Mouse (Mus musculus): ENCODE measurements around the gene Anks1b. TPM values are rescaled to one million over a fixed set of nuclear protein-coding genes. Genes with fewer than 3 reads are reported as not detected.

Gene Anks1b
- polyA plus RNA-seq, 1 experiment: 1.9 TPM

DNA sequence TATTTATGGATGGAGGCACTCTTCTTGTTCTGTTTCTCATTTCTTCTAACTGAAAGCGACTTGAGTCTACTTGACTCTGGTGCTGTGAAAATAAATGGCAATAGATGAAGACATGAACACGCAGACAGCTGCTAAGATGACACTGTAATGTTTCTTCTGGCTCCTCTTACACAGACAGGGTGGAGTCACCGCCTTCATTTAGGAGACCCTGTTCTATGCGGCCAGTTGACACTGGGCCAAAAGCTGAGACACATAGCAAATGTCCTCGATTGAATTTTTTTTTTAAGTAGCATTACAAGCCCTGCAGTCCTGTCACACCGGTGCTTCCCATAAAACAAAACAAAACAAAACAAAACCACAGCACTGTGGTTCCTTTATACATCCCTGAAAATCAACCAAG lies 1080.5 kb downstream of the Anks1b start:
- H3K36me3 ChIP-seq (ENCODE audit: control insufficient read depth, insufficient read depth, low read length): no peaks in the 10 kb centered on the region
- H3K27me3 ChIP-seq (ENCODE audit: control insufficient read depth, insufficient read depth, low read length): no peaks in the 10 kb centered on the region
- H3K4me1 ChIP-seq (ENCODE audit: control insufficient read depth, insufficient read depth, low read length): no peaks in the 10 kb centered on the region
- TF ChIP-seq CTCF (IDR thresholded peaks at IDR 0.05; ENCODE audit: control insufficient read depth, insufficient read depth, insufficient replicate concordance, low read depth, low read length) (no peak), POLR2A (IDR thresholded peaks at IDR 0.05; ENCODE audit: control insufficient read depth, low read depth, low read length) (no peak)
- H3K27ac ChIP-seq (ENCODE audit: control insufficient read depth, insufficient read depth, low read depth, low read length): no peak overlapping the region
- H3K4me3 ChIP-seq (ENCODE audit: control insufficient read depth, low read depth, low read length): no peak overlapping the region

DNA sequence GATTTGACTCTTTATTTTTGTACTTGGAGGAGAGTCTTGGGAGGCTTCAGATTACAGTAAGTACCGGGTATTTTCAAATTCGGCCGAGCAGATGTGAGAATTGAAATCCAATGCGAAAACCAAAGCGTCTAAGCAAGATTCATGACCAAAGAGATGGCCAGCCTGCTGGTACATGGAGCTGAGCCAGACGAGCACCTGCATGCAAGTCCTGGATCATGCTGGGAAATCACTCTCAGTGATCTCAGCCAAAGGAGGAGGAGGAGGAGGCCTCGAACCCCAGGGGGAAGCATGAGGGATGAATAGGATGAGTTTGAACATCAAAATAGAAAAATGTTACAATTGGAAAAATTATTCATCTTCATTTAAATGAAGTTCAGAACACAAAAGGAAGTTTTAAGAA lies 1087.1 kb downstream of the Anks1b start:
- no peak for TF ChIP-seq POLR2A (IDR thresholded peaks at IDR 0.05; ENCODE audit: control insufficient read depth, low read depth, low read length)
- no peak for TF ChIP-seq CTCF (IDR thresholded peaks at IDR 0.05; ENCODE audit: control insufficient read depth, insufficient read depth, insufficient replicate concordance, low read depth, low read length)
- H3K36me3 ChIP-seq (ENCODE audit: control insufficient read depth, insufficient read depth, low read length): no peaks in the 10 kb centered on the region
- H3K27ac ChIP-seq (ENCODE audit: control insufficient read depth, insufficient read depth, low read depth, low read length): no peak overlapping the region
- H3K4me3 ChIP-seq (ENCODE audit: control insufficient read depth, low read depth, low read length): no peak overlapping the region
- no peaks in the 10 kb centered on the region for H3K27me3 ChIP-seq (ENCODE audit: control insufficient read depth, insufficient read depth, low read length)
- no peaks in the 10 kb centered on the region; the same call in 1 of the 2 replicates for H3K4me1 ChIP-seq (ENCODE audit: control insufficient read depth, insufficient read depth, low read length)

DNA sequence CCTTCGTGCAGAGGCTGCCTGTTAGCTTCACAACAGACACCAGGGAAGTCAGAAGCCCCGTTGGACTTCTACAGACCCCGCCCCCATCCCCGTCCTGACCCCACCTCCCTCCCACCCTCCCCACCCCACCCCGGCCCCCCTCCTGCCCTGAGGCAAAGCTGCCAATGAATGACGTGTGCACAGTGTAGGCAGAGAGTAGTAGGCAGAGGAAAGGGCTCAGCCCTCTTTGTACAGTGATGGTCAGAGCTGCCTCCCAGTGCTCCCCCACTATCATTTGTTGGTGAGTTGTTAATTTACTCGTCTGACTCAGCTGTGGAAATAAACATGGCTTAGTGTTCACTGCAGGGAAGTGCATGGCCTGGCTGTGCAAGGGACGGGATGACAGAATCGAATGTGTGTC lies 1091.2 kb downstream of the Anks1b start:
- no peak for TF ChIP-seq CTCF (IDR thresholded peaks at IDR 0.05; ENCODE audit: control insufficient read depth, insufficient read depth, insufficient replicate concordance, low read depth, low read length)
- Histone ChIP-seq H3K4me1 (ENCODE audit: control insufficient read depth, insufficient read depth, low read length) (peaks cover 4% of the 10 kb centered on the region), H3K27me3 (ENCODE audit: control insufficient read depth, insufficient read depth, low read length) (no peaks in the 10 kb centered on the region; the same call in 1 of the 2 replicates), H3K27ac (ENCODE audit: control insufficient read depth, insufficient read depth, low read depth, low read length) (no peak overlapping the region), H3K4me3 (ENCODE audit: control insufficient read depth, low read depth, low read length) (no peak overlapping the region), H3K36me3 (ENCODE audit: control insufficient read depth, insufficient read depth, low read length) (no peaks in the 10 kb centered on the region)

DNA sequence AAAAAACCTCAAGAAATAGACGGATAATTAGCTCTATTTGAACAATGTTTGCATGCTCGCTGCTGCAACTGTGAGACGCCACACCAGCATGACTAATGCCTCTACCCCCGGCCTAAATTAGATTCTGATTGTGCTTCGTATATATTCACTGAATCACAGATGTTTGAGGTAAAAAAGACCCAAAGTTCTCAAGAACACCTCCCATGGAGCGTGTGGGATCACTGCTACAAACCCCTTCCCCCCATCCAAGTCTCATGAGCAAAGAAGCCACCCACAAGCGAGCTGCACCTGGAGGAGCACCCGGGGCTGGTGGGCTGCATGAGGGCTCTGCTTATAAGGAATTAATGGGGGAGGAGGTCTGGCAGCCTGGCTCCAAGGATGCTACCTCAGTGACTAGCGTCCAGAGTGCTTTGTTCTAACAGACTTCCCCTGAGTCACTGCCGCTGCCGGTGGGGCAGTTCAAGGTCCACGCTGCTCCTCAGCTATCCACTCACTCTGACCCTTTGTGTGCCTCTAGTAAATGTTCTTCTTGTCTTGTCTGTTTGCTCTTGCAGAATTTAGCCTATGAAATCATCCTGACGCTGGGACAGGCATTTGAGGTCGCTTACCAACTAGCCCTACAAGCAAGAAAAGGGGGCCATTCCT lies 1092.5 kb downstream of the Anks1b start:
- Histone ChIP-seq H3K36me3 (ENCODE audit: control insufficient read depth, insufficient read depth, low read length) (no peaks in the 10 kb centered on the region), H3K27me3 (ENCODE audit: control insufficient read depth, insufficient read depth, low read length) (no peaks in the 10 kb centered on the region; the same call in 1 of the 2 replicates), H3K4me3 (ENCODE audit: control insufficient read depth, low read depth, low read length) (no peak overlapping the region), H3K27ac (ENCODE audit: control insufficient read depth, insufficient read depth, low read depth, low read length) (no peak overlapping the region), H3K4me1 (ENCODE audit: control insufficient read depth, insufficient read depth, low read length) (peaks cover 10% of the 10 kb centered on the region)
- TF ChIP-seq CTCF (IDR thresholded peaks at IDR 0.05; ENCODE audit: control insufficient read depth, insufficient read depth, insufficient replicate concordance, low read depth, low read length): no peak

DNA sequence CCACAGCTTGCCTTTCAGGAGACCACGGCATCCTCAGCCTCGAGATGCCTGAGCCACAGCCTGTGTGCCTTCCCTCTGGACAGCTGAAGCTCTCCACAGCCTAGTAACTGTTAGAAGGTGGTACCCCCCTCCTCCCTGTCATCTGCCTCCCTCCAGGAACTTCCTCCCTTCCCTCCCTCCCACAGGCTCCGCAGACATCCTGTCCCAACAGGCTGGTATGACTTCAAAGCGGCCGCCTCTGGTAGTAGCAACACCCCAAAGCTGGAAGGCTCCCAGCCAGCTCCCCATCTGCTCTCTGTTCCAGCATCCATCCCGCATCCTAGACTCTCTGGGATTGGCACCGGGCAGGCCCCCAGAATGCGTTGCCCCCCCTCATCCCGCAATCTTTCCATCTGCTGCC lies 1093.5 kb downstream of the Anks1b start:
- TF ChIP-seq POLR2A (IDR thresholded peaks at IDR 0.05; ENCODE audit: control insufficient read depth, low read depth, low read length): no peak
- no peak for TF ChIP-seq CTCF (IDR thresholded peaks at IDR 0.05; ENCODE audit: control insufficient read depth, insufficient read depth, insufficient replicate concordance, low read depth, low read length)
- Histone ChIP-seq H3K36me3 (ENCODE audit: control insufficient read depth, insufficient read depth, low read length) (no peaks in the 10 kb centered on the region), H3K27me3 (ENCODE audit: control insufficient read depth, insufficient read depth, low read length) (no peaks in the 10 kb centered on the region; the same call in 1 of the 2 replicates), H3K4me1 (ENCODE audit: control insufficient read depth, insufficient read depth, low read length) (peaks cover 10% of the 10 kb centered on the region), H3K27ac (ENCODE audit: control insufficient read depth, insufficient read depth, low read depth, low read length) (no peak overlapping the region), H3K4me3 (ENCODE audit: control insufficient read depth, low read depth, low read length) (no peak overlapping the region)

DNA sequence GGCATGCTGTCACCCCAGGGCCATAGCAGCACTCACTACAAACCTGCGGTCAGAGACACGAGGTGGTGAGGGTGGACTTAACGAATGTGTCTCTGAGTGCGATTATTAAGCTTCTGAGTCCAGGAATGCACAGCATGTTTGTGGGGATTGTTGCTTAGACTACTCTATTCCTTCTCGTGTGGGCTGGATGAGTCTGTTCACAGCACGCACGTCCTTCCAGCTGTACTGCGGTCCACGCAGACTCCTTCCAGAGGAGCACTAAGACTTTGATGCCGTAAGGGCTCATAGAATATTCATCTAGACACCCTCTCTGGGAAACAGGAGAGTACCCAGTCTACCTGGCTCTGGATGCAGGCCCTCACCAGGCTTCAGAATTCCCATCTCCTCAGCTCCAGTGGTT lies 1094.9 kb downstream of the Anks1b start:
- Histone ChIP-seq H3K4me1 (ENCODE audit: control insufficient read depth, insufficient read depth, low read length) (peaks cover 10% of the 10 kb centered on the region), H3K27ac (ENCODE audit: control insufficient read depth, insufficient read depth, low read depth, low read length) (no peak overlapping the region), H3K4me3 (ENCODE audit: control insufficient read depth, low read depth, low read length) (no peak overlapping the region), H3K36me3 (ENCODE audit: control insufficient read depth, insufficient read depth, low read length) (no peaks in the 10 kb centered on the region), H3K27me3 (ENCODE audit: control insufficient read depth, insufficient read depth, low read length) (no peaks in the 10 kb centered on the region; the same call in 1 of the 2 replicates)
- TF ChIP-seq POLR2A (IDR thresholded peaks at IDR 0.05; ENCODE audit: control insufficient read depth, low read depth, low read length) (no peak), CTCF (IDR thresholded peaks at IDR 0.05; ENCODE audit: control insufficient read depth, insufficient read depth, insufficient replicate concordance, low read depth, low read length) (no peak)

DNA sequence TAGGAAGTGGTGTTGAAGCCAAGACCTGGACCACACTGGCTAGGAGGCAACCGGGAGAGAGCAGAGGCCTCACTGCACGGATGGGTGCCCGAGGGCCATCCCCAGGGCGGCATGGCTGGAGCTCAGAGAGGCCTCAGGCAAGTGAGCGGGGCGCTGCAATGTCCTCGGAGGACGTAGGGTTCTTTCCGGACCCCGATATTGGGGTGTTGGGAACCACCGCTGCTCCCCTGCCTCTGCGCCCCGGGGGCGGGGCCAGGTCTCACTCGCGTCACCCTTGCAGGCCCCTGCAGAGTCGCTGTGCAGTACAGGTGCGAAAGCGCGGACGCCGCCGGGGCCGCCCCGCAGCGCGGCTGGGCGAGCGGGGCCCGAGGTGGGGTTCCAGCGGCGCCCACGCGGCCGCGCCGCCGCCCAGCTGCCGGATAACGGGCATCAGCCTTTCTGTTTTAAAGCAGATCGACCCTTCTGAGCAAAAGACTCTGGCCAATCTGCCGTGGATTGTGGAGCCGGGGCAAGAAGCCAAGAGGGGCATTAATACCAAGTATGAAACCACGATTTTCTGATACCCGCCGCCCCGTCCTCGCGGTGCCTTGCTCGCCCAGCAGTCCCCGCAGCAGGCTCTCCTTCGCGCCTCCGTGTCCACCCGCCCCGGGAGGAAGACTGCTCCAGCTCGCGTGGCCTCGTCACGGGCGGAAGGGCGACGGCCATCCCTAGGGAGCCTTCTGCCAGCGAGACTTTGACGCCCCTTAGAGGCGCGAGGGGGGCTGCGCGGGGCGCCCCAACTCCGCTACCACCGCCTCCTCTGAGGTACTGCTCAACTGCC lies 1096.3 kb downstream of the Anks1b start:
- H3K4me1 ChIP-seq (ENCODE audit: control insufficient read depth, insufficient read depth, low read length): peaks cover 10% of the 10 kb centered on the region
- peak overlapping the region; percentile 88 for H3K4me3 ChIP-seq (ENCODE audit: control insufficient read depth, low read depth, low read length)
- H3K36me3 ChIP-seq (ENCODE audit: control insufficient read depth, insufficient read depth, low read length): no peaks in the 10 kb centered on the region
- H3K27ac ChIP-seq (ENCODE audit: control insufficient read depth, insufficient read depth, low read depth, low read length): no peak overlapping the region
- no peaks in the 10 kb centered on the region; the same call in 1 of the 2 replicates for H3K27me3 ChIP-seq (ENCODE audit: control insufficient read depth, insufficient read depth, low read length)
- TF ChIP-seq CTCF (IDR thresholded peaks at IDR 0.05; ENCODE audit: control insufficient read depth, insufficient read depth, insufficient replicate concordance, low read depth, low read length) (no peak), POLR2A (IDR thresholded peaks at IDR 0.05; ENCODE audit: control insufficient read depth, low read depth, low read length) (no peak)

Measured in testis, adult 2 months (tissue).